Mouse (Mus musculus) ES-Bruce4 (cell line): ENCODE measurements around the gene Cdk2.
"Not testable (repeated sequence)": the region's sequence is repeated elsewhere in the genome, so short reads cannot be mapped to it uniquely, and the experiment has no call there.

Source experiments
- CTCF ChIP-seq: IDR thresholded peaks from one replicate; pipeline ENCODE4 v1.8.1; 2011; ENCODE audit warnings: low read depth, low read length
- EP300 ChIP-seq: IDR thresholded peaks from 2 replicates; pipeline ENCODE4 v1.6.1; 2011; ENCODE audit warnings: low read depth, low read length; ENCODE audit not compliant: insufficient read depth
- POLR2A ChIP-seq: IDR thresholded peaks from one replicate; pipeline ENCODE4 v1.8.1; 2011; ENCODE audit warnings: low read length; ENCODE audit not compliant: insufficient read depth

GRCm38 (mm10) chr10:128725466-128725865, 20.6 kb upstream of the Cdk2 start:
- not testable (repeated sequence) for TF ChIP-seq CTCF, POLR2A, EP300
